Mouse (Mus musculus): ENCODE data around the gene S100a5. TPM values are rescaled to one million over a fixed set of nuclear protein-coding genes. Genes with fewer than 3 reads are reported as not detected.

S100a5 gene
- polyA plus RNA-seq, 1 experiment from 2014 or later, result not detected

DNA sequence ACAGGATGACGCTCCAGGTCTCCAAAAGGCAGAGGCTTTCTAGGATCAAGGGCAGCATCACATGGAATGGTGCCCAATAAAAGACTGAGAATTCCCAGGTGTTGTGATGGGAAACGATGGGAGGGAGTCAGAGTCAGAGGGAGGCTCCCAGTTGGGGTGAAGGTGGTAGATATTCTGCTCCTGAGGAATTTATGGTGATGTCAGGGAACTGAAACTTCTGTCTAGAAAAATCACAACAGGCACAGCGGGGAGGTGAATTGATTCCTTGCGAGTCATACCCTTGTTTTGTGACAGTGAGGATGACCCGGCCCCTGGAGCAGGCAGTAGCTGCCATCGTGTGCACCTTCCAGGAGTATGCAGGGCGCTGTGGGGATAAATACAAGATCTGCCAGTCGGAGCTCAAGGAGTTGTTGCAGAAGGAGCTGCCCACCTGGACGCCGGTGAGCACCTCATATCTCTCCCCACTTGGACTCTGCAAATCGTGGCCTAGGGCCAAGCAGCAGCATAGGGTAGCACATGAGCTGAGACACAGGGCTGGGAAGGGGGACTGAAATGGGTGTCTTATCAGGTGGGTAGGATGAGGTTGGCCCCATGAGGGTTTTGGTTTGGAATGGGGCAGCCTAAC is 6.7 kb upstream of the S100a5 start, which contains the start of gene Gm42674:
Gene Gm42674, plus strand, starts transcription at position 419 of the 625 bp plus-strand sequence.
- Histone ChIP-seq H3K4me2 (no peak within 1 kb of the TSS), H3K27ac (no peak within 1 kb of the TSS), H3K27me3 (no peaks in the 10 kb centered on the region), H3K4me3 (no peak within 1 kb of the TSS), H3K9ac (no peak within 1 kb of the TSS), H3K36me3 (no peaks in the 10 kb centered on the region), H3K4me1 (replicated peaks) (peaks cover 9% of the 10 kb centered on the region; the same call in 1 of the 2 replicates), H3K9me3 (no peaks in the 10 kb centered on the region)
- 84% methylated on average over 11 of the region's 11 CpGs for WGBS
- ATAC-seq (ENCODE audit: low FRiP score), result no peak

DNA sequence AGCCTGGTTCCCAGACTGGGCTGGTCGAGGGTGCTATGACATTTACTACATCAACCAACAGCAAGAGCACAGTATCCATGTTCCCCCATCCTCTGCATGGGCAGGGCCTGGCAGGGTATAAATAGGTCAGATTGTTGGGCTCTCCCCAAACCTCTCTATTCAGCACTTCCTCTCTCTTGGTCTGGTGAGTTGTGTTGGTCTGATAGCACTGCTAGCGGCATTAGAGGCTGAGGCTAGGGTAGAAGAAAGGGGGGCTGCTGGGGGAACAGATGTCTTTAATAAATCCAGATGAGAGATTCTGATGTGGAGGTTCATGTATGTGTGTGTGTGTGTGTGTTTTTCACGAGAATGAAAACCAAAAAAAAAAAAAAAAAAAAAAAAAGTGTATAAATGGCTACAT is 4.7 kb upstream of the S100a5 start, which contains the start of gene S100a4:
Gene S100a4, plus strand, starts transcription at position 149 of the 400 bp plus-strand sequence.
- no peak within 1 kb of the TSS for H3K4me2 ChIP-seq
- H3K9ac ChIP-seq, result no peak within 1 kb of the TSS
- H3K36me3 ChIP-seq, result no peaks in the 10 kb centered on the region
- 77% methylated on average over 3 of the region's 3 CpGs for WGBS
- no peaks in the 10 kb centered on the region for H3K9me3 ChIP-seq
- ATAC-seq (ENCODE audit: low FRiP score), result no peak
- no peak within 1 kb of the TSS for H3K27ac ChIP-seq
- H3K27me3 ChIP-seq, result no peaks in the 10 kb centered on the region
- H3K4me1 ChIP-seq (replicated peaks), result peaks cover 9% of the 10 kb centered on the region; the same call in 1 of the 2 replicates
- H3K4me3 ChIP-seq, result no peak within 1 kb of the TSS

DNA sequence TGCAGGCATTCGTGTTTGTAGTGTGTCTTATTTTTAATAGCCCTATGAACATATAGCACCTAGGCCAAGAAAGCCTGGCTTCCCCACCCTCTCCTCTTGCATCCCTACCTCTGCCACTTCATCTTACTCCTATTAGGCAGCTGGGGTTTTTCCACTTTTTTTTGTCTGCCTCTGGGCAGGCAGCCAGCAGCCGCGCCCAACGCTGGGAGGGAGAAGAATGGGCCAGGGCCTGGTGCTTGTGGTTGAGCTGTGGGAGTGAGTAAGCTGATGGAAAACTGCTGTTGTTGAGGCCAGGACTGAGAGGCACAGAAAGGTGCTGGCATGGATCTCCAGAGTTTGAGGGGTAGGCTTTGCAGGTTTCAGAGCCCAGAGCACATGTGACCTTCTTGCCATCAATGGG is 3.9 kb upstream of the S100a5 start:
- H3K9me3 ChIP-seq, result no peaks in the 10 kb centered on the region
- no peak overlapping the region for H3K4me3 ChIP-seq
- 45% methylated on average over 4 of the region's 4 CpGs for WGBS
- peak; percentile 62; the same call in 1 of the 2 replicates for ATAC-seq (ENCODE audit: low FRiP score)
- no peaks in the 10 kb centered on the region for H3K27me3 ChIP-seq
- no peaks in the 10 kb centered on the region for H3K36me3 ChIP-seq
- H3K4me1 ChIP-seq (replicated peaks), result peaks cover 9% of the 10 kb centered on the region; the same call in 1 of the 2 replicates
- no peak overlapping the region for H3K9ac ChIP-seq
- H3K4me2 ChIP-seq, result no peak overlapping the region
- no peak overlapping the region for H3K27ac ChIP-seq

DNA sequence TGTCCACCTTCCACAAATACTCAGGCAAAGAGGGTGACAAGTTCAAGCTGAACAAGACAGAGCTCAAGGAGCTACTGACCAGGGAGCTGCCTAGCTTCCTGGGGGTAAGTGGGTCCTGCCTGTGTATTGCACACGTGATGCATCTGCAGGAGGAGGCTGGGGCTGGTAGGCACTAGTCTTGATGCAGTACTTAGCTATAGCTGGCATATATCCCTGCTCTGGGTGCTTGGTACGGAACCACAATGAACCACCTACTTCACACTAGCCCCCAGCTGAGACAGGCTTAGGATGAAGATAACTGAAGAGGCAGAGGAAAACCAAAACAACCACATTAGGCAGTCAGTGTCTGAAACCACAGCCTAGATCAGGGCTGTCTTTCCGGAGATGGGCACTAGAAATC is 3.3 kb upstream of the S100a5 start:
- 82% methylated on average over 3 of the region's 3 CpGs for WGBS
- no peak overlapping the region for H3K9ac ChIP-seq
- no peaks in the 10 kb centered on the region for H3K27me3 ChIP-seq
- ATAC-seq (ENCODE audit: low FRiP score), result no peak
- no peak overlapping the region for H3K4me2 ChIP-seq
- no peak overlapping the region for H3K27ac ChIP-seq
- H3K36me3 ChIP-seq, result no peaks in the 10 kb centered on the region
- H3K9me3 ChIP-seq, result no peaks in the 10 kb centered on the region
- no peak overlapping the region for H3K4me3 ChIP-seq
- peaks cover 9% of the 10 kb centered on the region; the same call in 1 of the 2 replicates for H3K4me1 ChIP-seq (replicated peaks)

DNA sequence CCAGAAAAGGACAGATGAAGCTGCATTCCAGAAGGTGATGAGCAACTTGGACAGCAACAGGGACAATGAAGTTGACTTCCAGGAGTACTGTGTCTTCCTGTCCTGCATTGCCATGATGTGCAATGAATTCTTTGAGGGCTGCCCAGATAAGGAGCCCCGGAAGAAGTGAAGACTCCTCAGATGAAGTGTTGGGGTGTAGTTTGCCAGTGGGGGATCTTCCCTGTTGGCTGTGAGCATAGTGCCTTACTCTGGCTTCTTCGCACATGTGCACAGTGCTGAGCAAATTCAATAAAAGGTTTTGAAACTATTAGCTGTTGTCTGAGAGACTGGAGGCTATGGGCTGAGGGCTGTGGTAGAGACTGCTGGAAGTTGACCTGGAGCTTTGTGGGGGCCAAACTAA is 2.6 kb upstream of the S100a5 start:
- WGBS, result 93% methylated on average over 2 of the region's 2 CpGs
- H3K9me3 ChIP-seq, result no peaks in the 10 kb centered on the region
- H3K36me3 ChIP-seq, result no peaks in the 10 kb centered on the region
- no peak overlapping the region for H3K27ac ChIP-seq
- H3K4me1 ChIP-seq (replicated peaks), result peaks cover 9% of the 10 kb centered on the region; the same call in 1 of the 2 replicates
- 0 out of 2 replicates have a peak, but pooled peaks cover 1% of the 10 kb centered on the region for H3K27me3 ChIP-seq
- H3K4me2 ChIP-seq, result no peak overlapping the region
- no peak overlapping the region for H3K9ac ChIP-seq
- no peak for ATAC-seq (ENCODE audit: low FRiP score)
- H3K4me3 ChIP-seq, result no peak overlapping the region

DNA sequence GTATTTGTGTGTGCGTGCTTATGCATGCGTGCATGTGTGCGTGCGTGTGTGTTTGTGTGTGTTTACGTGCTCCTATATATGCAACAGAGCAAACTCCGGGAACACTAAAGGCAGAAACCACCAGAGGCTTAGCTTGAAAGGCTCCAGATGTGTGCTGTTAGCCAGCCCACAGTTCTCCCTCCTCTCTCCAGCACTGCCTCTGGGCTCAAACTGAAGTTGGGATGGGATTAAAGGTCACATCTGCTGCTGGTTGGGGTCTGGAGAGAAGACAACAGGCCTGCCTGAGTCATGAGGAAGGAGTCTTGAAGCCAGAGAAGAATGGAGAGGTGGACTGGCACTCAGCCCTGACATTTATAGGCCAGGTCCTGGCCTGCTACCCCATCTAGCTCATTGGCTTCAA is 2.1 kb upstream of the S100a5 start:
- no peaks in the 10 kb centered on the region for H3K9me3 ChIP-seq
- no peak overlapping the region for H3K9ac ChIP-seq
- H3K27ac ChIP-seq, result no peak overlapping the region
- no peak for ATAC-seq (ENCODE audit: low FRiP score)
- H3K4me2 ChIP-seq, result no peak overlapping the region
- WGBS, result 90% methylated on average over 6 of the region's 6 CpGs
- H3K36me3 ChIP-seq, result no peaks in the 10 kb centered on the region
- peaks cover 9% of the 10 kb centered on the region; the same call in 1 of the 2 replicates for H3K4me1 ChIP-seq (replicated peaks)
- 0 out of 2 replicates have a peak, but pooled peaks cover 4% of the 10 kb centered on the region for H3K27me3 ChIP-seq
- no peak overlapping the region for H3K4me3 ChIP-seq

DNA sequence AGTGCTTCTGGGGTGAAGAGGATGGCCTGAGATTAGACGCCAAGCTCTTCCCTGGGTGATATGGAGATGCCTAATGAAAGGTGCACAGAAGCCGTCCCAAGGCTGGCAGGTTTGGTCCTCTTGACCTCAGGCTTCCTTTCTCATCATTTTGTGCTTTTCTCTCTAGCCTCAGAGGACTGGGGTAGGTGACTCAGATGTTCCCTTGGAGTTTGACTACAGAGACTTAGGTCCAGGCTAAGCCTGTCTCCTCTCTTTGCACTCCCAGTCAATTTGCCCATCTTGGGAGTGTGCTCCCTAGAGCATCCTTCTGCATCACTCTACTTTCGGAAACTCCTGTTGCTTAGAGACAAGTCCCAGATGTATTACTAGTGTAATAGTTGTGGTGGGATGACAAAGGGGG is 962 bp upstream of the S100a5 start:
- no peaks in the 10 kb centered on the region for H3K9me3 ChIP-seq
- H3K4me2 ChIP-seq, result no peak overlapping the region
- no peak overlapping the region for H3K27ac ChIP-seq
- WGBS, result 85% methylated on average over 3 of the region's 3 CpGs
- peaks cover 9% of the 10 kb centered on the region; the same call in 1 of the 2 replicates for H3K4me1 ChIP-seq (replicated peaks)
- H3K27me3 ChIP-seq, result 0 out of 2 replicates have a peak, but pooled peaks cover 4% of the 10 kb centered on the region
- no peak overlapping the region for H3K4me3 ChIP-seq
- H3K36me3 ChIP-seq, result no peaks in the 10 kb centered on the region
- no peak for ATAC-seq (ENCODE audit: low FRiP score)
- no peak overlapping the region for H3K9ac ChIP-seq

DNA sequence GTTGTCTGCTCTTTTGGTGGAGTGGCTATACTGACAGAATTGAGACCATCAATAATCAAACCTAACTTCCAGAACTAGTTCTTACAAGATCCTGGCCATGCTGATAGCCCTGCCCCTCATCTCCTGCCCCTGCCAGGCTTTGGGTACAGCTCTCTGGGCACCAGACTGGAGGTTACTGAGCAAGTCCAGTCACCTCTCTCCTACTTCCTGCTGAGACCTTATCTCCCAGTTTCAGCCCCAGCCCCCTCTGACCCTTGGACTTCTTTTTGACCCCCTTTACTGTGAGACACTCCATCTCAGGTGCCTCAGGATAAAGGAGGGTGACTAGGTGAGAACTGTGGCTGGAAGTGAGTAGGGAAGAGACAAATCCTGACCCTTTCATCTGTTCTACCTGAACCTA is 779 bp downstream of the S100a5 start:
- Histone ChIP-seq H3K9me3 (no peaks in the 10 kb centered on the region), H3K4me2 (no peak overlapping the region)
- no peak for ATAC-seq (ENCODE audit: low FRiP score)

DNA sequence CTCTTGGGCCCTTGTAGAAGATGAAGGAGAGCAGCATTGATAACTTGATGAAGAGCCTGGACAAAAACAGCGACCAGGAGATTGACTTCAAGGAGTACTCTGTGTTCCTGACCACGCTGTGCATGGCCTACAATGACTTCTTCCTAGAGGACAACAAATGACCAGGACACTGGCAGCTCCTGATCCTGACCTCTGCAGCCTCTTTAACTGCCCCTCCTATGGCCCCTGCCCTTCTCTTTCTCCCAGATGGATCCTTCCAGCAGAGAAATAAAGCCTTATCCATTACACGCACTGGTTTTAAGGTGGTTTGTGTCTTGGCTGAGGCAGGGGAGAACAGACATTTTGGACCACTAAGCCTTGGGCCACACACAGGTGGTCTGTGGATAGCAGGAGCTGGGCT is 3.2 kb downstream of the S100a5 start:
- Histone ChIP-seq H3K9ac (no peak overlapping the region), H3K36me3 (no peaks in the 10 kb centered on the region), H3K4me1 (replicated peaks) (peaks cover 10% of the 10 kb centered on the region), H3K9me3 (no peaks in the 10 kb centered on the region), H3K4me2 (no peak overlapping the region), H3K27me3 (peaks cover 18% of the 10 kb centered on the region), H3K27ac (no peak overlapping the region), H3K4me3 (no peak overlapping the region)
- ATAC-seq (ENCODE audit: low FRiP score), result no peak
- 84% methylated on average over 3 of the region's 3 CpGs for WGBS

More for the DNA sequence above, 779 bp downstream of the S100a5 start:
- H3K27ac ChIP-seq, result no peak overlapping the region
- H3K36me3 ChIP-seq, result no peaks in the 10 kb centered on the region
- peaks cover 13% of the 10 kb centered on the region for H3K27me3 ChIP-seq
- H3K4me1 ChIP-seq (replicated peaks), result peaks cover 18% of the 10 kb centered on the region
- H3K9ac ChIP-seq, result no peak overlapping the region
- H3K4me3 ChIP-seq, result no peak overlapping the region

DNA sequence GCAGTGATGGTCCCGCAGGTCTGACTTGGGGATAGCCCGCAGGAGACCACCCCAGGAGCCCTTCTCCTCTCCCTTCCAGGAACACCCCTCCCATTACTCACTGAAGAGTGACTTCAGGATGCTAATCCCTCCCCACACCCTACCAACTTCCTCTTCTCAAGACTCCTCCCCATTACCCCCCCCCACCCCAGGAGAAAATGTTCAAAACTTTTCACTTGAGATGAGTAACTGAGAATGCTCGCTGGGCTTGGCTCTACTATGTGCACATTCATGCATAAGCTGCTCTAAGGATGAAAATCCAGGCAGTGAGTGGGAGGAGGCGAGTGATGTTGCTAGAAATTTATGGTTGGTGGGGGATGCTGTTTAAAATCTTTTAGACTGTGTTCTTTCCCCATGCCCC is 3.7 kb downstream of the S100a5 start:
- H3K4me3 ChIP-seq, result no peak overlapping the region
- H3K9ac ChIP-seq, result no peak overlapping the region
- peaks cover 10% of the 10 kb centered on the region for H3K4me1 ChIP-seq (replicated peaks)
- H3K9me3 ChIP-seq, result no peaks in the 10 kb centered on the region
- no peak for ATAC-seq (ENCODE audit: low FRiP score)
- WGBS, result 69% methylated on average over 4 of the region's 4 CpGs
- H3K36me3 ChIP-seq, result no peaks in the 10 kb centered on the region
- peaks cover 18% of the 10 kb centered on the region for H3K27me3 ChIP-seq
- H3K27ac ChIP-seq, result no peak overlapping the region
- no peak overlapping the region for H3K4me2 ChIP-seq

DNA sequence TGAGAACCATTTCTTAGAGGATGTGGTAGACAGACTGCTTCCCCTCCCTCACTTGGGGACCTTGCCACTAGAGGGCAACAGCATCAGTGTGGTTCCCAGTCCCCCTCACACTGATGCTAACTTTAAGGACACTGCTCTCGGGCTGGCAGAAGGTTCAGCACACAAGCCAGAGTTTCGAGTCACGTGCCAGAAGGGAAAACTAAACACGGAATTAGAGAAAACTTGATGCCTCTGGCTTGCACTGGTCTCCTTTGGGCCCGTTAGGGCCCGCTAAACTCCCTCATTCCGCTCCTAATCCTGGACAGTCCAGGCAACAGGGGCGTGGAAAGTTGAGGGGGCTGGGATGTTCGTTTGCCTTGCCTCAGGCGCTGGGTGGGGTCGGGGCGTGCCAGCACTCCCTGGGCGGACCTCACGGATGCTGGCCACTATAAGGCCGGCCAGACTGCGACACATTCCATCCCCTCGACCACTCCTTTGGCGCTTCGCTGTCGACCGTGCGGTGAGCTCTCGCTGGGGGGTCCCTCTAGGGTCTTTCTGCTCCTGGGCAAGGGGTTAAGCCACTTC is 4.5 kb downstream of the S100a5 start, which contains the start of gene S100a6:
Gene S100a6, plus strand, starts transcription at position 155 of the 564 bp plus-strand sequence.
- H3K4me3 ChIP-seq, result peak within 1 kb of the TSS; percentile 31
- 1% methylated on average over 23 of the region's 23 CpGs for WGBS
- peaks cover 18% of the 10 kb centered on the region for H3K27me3 ChIP-seq
- no peaks in the 10 kb centered on the region for H3K9me3 ChIP-seq
- peak; percentile 73 for ATAC-seq (ENCODE audit: low FRiP score)
- no peaks in the 10 kb centered on the region for H3K36me3 ChIP-seq
- no peak within 1 kb of the TSS for H3K27ac ChIP-seq
- peaks cover 10% of the 10 kb centered on the region for H3K4me1 ChIP-seq (replicated peaks)
- H3K9ac ChIP-seq, result peak within 1 kb of the TSS; percentile 20; the same call in 1 of the 2 replicates
- peak within 1 kb of the TSS; percentile 62 for H3K4me2 ChIP-seq

DNA sequence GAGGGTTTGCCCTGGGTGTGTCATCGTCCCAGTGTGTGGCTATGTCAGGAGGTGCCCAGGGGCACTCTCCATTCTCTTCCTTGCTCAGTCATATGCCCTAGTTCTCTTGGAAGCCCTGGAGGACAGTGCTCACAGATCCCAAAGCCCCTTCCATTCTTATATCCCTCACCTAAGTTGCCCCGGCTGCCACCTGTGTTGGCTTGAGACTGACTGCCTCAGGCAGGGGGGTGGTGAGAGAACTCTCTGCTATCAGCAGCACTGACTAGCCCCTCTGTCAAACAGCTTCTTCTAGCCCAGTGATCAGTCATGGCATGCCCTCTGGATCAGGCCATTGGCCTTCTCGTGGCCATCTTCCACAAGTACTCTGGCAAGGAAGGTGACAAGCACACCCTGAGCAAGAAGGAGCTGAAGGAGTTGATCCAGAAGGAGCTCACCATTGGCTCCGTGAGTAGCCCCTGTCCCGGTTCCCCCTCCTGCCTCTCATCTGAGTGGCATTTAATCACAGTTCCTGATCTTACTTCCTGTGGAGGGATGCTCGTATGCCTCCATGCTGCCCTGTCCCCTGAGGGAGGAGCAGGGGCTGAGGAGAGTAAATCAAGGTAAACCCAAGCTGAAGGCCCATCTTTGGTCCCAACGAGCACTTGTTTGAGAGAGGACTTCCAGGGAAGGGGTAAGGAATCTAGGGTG is 5.3 kb downstream of the S100a5 start:
- Histone ChIP-seq H3K27me3 (peaks cover 18% of the 10 kb centered on the region), H3K4me1 (replicated peaks) (peaks cover 10% of the 10 kb centered on the region), H3K4me3 (peak overlapping the region; percentile 31; the same call in 1 of the 2 replicates), H3K9ac (peak overlapping the region; percentile 20; the same call in 1 of the 2 replicates), H3K36me3 (no peaks in the 10 kb centered on the region), H3K9me3 (no peaks in the 10 kb centered on the region), H3K27ac (no peak overlapping the region), H3K4me2 (peak overlapping the region; percentile 62)
- WGBS, result 70% methylated on average over 7 of the region's 7 CpGs
- 0 out of 2 replicates have a peak, but pooled peaks have one; percentile 14 for ATAC-seq (ENCODE audit: low FRiP score)

Data from hindbrain, embryonic 13.5 days (tissue).